Mouse (Mus musculus): ENCODE data around the gene Mknk1. TPM values are rescaled to one million over a fixed set of nuclear protein-coding genes. Genes with fewer than 3 reads are reported as not detected.

The Mknk1 gene
- polyA plus RNA-seq, 1 experiment = 59.6 TPM

- no peak for DNase-seq (ENCODE audit: low spot score)
Observed at GRCm38 (mm10) chr4:115847377-115847776, 8.4 kb downstream of the Mknk1 start.

GRCm38 (mm10) chr4:115848083-115848482 lies 9.1 kb downstream of the Mknk1 start:
- DNase-seq (ENCODE audit: low spot score) = no peak

- DNase-seq (ENCODE audit: low spot score) = no peak
Observed at GRCm38 (mm10) chr4:115848990-115849677, 10.1 kb downstream of the Mknk1 start.

DNA sequence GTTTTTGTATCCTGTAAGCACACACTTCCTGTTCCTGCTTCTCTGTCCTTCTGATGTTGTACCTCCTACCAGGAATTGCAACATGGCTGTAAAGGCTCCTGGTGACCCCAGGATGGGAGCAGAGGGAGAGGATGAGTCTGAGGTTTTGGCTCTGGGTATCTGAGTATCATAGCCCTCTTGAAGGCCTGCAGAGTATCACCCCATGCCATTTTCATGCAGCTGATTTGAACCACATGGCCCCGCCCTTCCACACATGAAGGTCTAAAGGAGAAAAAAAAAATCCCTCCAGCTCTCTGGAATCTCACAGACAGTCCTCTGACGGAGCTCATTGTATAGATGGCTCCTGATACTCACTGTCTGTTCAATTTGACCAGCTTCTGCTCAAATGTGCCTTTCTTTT lies 11.1 kb downstream of the Mknk1 start:
- DNase-seq (ENCODE audit: low spot score) = no peak

DNA sequence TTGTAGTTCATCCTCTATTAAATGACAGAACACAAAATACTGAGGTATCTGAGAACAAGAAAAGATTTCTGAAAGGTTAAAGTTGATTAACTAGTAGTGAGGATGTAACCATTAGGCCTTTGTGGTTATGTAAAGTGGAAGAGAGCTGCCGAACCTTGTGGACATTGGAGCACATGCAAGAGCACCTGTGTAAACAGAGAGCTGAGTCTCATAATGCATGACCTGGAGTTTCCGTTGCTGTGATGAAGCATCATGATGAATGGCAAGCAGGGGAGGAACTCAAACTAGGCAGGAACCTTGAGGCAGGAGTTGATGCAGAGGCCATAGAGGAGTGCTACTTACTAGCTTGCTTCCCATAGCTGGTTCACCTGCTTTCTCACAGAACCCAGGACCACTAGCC lies 11.6 kb downstream of the Mknk1 start:
- no peak for DNase-seq (ENCODE audit: low spot score)

DNA sequence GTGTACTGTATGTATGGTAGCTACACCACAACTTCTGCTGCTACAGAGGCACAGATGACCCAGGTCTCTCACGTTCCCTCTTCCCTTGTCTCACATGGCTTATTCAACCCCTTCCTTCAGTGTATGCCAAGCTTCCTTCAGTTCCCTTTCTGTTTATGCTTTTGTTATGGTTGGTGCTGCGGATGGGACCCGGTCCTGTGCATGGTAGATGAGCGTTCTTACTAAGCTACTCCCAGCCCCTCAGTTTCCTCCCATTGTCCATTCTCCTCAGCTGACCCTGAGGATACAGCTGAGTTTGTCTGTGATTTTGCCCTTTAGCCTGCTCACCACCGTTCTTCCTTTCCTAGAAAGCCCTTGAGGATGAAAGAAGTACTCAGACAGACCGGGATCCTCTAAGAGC lies 12.6 kb downstream of the Mknk1 start:
- DNase-seq (ENCODE audit: low spot score) = no peak

- no peak for DNase-seq (ENCODE audit: low spot score)
Observed at GRCm38 (mm10) chr4:115855100-115855499, 16.1 kb downstream of the Mknk1 start.

DNA sequence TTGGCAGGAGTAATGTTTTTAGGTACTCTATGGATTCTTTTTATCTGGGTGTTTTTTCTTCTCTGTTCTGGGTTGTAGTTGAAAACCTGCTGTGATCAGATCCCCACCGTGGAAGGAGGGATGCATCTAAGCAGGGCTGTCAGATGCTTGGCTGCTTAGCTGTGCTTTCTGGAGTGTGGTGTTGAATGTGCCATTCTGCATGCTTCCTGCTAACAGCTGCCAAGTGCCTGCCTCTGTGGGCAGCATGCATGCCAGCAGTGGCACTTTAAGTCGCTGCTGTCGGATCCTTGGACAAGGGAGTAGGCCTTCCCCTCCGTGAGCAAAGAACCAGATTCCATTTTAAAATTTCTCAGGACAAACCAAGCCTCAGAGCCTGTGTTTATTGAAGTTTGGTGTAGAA lies 16.6 kb downstream of the Mknk1 start:
- DNase-seq (ENCODE audit: low spot score) = no peak

DNA sequence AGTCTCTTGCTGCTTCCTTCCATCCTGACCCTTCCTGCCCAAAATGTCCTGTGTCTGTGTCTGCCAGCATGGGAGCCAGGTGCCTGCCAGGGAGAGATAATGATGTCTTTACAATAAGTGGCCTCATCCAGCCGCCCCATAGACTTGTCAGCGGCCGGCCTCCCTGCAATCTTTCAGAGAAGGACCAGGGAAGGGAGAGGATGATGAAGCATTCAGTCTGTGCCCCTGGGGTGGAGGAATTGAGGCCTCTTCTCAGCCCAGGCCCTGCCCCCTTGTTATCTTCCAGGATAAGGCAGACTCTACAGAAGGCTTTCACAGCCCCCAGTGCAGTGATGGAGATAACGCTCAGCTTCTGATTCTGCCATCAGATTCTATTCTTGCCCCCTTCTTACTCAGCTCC lies 17.3 kb downstream of the Mknk1 start:
- DNase-seq (ENCODE audit: low spot score) = no peak

- no peak for DNase-seq (ENCODE audit: low spot score)
Observed at GRCm38 (mm10) chr4:115857293-115857883, 18.4 kb downstream of the Mknk1 start.

DNA sequence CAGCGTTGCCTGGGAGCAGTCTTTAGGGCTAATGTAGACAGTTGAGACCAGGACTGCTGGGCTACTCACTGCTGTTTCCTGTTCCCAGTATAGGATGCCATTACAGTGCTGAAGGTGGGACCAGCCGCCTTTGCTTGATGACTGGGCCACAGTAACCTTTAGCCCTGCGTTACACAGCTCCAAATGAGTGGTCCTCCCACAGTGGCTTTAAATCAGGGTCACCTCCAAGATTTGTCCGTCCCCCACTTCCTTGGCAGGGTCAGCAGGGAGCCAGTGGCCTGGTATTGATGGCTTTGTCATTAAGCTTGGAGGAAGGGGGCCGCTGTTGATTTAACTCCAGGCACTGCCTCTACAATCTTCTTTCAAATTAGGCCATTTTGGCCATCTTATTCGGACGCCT lies 24.4 kb downstream of the Mknk1 start:
- no peak for DNase-seq (ENCODE audit: low spot score)

- no peak for DNase-seq (ENCODE audit: low spot score)
Observed at GRCm38 (mm10) chr4:115863880-115864279, 24.9 kb downstream of the Mknk1 start.

DNA sequence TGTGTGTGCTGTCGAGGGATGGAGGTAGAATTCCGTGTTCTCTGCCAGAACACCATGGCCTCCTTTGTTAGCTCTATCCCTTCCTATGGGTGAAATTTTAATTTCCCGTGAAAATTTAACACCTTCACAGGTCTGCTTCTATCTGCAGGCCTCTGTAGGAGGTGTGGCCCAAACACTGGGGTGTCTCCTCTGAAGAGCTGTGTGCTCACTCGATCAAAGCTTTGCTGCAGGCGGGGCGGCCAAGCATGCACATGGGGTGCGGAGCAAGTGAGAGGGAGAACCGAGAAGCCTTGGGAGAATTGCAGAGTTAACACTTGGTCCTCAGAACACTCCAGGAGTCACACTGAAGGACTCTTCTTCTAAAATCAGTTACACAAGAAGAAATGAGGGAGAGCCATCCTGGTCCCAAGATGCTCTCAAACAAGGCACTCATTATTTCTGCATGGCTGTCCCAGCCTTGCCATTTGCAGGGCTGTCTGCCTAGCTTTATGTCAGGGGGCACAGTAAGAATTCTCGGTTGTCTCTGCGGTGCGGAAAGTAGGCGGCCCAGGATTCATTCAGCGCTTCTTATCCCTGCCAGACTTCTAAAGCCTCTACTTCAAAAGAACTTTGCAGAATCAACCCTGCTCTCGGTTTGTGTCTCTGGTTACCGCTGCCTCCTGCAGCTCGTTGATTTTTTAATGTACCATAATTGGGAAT lies 30.7 kb downstream of the Mknk1 start:
- DNase-seq (ENCODE audit: low spot score) = no peak

DNA sequence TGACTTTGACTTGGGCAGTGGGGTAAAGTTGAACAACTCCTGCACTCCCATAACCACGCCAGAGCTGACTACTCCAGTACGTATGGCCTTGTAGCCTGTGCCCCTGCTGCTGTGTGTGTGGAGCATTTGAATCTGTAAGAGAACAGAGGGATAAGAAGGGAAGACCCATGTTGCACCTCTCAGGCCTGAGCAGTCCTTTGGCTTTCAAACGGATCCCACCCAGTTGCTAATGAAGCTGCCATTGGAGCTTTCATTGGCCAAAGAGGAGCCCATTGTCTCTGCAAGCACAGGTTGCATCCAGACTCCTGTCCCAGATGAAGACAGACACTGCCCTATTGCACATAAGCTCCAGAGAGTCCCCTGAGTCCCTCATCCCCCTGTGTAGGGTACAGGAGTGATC lies 34.2 kb downstream of the Mknk1 start:
- no peak for DNase-seq (ENCODE audit: low spot score)

- DNase-seq (ENCODE audit: low spot score) = no peak
Observed at GRCm38 (mm10) chr4:115878216-115878678, 39.2 kb downstream of the Mknk1 start.

- DNase-seq (ENCODE audit: low spot score) = no peak
Observed at GRCm38 (mm10) chr4:115878828-115879227, 39.8 kb downstream of the Mknk1 start.

DNA sequence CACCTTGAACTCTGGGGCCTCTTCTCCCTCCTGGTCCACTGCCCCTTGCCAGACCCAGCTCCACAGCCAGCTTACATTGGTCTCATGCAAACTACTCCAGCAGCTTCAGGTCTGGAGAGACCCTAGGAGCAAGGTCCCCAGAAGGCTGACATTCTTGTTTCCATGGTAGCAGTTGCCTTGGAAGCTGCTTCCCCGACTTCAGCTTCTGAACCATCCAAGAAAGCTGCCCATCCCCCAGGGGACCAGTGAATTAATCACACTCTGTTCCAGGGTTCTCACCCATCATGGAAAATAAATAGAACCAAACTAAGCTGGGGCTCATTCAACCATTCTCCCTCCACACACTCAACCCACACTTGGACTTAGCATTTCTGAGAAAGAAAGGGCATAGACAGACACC lies 42.2 kb downstream of the Mknk1 start:
- DNase-seq (ENCODE audit: low spot score) = no peak

GRCm38 (mm10) chr4:115882195-115882594 lies 43.2 kb downstream of the Mknk1 start:
- no peak for DNase-seq (ENCODE audit: low spot score)

GRCm38 (mm10) chr4:115884022-115884421 lies 45.0 kb downstream of the Mknk1 start, which contains the start of gene Kncn:
Gene Kncn (plus strand): TSS chr4:115884400.
- DNase-seq (ENCODE audit: low spot score) = no peak

DNA sequence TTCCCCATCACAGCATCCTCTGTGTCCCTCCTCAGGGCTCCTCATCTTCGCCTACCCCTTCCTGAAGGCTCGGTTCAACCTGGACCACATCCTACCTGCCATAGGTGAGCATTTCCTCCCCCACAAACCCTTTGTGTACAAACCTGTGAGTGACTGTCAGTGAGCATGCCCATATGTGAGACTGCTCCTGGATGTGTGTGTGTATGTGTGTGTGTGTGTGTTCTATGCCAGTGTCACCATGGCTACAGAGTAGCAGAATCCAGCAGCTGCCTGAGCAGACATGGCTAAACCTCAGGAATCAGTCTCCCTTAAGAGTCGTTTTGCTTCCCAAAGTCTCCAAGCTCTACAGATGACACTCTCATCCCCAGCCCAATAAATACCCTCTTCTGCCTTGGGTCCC lies 46.8 kb downstream of the Mknk1 start:
- no peak for DNase-seq (ENCODE audit: low spot score)

GRCm38 (mm10) chr4:115886875-115887274 lies 47.9 kb downstream of the Mknk1 start:
- no peak for DNase-seq (ENCODE audit: low spot score)

GRCm38 (mm10) chr4:115890066-115890465 lies 51.1 kb downstream of the Mknk1 start:
- no peak for DNase-seq (ENCODE audit: low spot score)

DNA sequence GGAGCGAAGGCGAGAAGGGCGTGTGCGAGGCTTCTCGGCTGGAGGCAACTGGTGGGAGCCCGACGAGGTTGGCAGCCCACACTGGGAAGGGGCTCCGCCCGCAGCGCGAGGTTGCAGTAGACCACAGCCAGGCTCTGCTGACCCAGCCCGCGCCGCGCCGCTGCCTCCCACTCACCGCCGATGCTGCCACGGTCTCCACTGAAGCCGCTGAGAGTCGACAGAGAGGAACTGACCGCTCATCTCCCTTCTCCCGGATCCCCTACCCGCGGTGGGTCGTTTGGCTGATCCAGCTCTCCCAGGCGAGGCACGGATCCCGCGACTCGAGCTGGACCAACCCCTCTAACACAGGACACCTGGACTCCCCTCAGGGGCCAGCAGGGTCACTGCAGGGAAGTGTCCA lies 51.6 kb downstream of the Mknk1 start, which contains the start of gene 6430628N08Rik:
Gene 6430628N08Rik (plus strand): TSS at position 113 of the 400 bp plus-strand sequence.
- DNase-seq (ENCODE audit: low spot score) = no peak

Measured in urinary bladder, adult 2 months (tissue).